Mouse (Mus musculus) kidney, embryonic 16.5 days (tissue): ENCODE measurements around the gene Kat6b. TPM values are rescaled to one million over a fixed set of nuclear protein-coding genes. Genes with fewer than 3 reads are reported as not detected.
"Not testable (repeated sequence)": the region's sequence is repeated elsewhere in the genome, so short reads cannot be mapped to it uniquely, and the experiment has no call there.

Experiments used
- ATAC-seq: fragments of 200-750 bp; cut with Nextera tagmentation; 2 replicates; pipeline ENCODE4 v1.8.0; 2017; ENCODE audit warnings: moderate TSS enrichment; ENCODE audit not compliant: low FRiP score, low TSS enrichment
- H3K27ac ChIP-seq: fragments of 300-500 bp; sonication (generic); 2 replicates; pipeline ENCODE4 v1.5.1; 2014; ENCODE audit warnings: low read length
- H3K27me3 ChIP-seq: fragments of 300-500 bp; sonication (generic); 2 replicates; pipeline ENCODE4 v1.6.1; 2014; ENCODE audit warnings: low read length, control low read depth, mixed read lengths; ENCODE audit not compliant: insufficient read depth
- H3K36me3 ChIP-seq: fragments of 300-500 bp; sonication (generic); 2 replicates; pipeline ENCODE4 v1.6.1; 2014; ENCODE audit warnings: low read length, control low read depth, mixed read lengths; ENCODE audit not compliant: insufficient read depth
- H3K4me1 ChIP-seq: fragments of 300-500 bp; sonication (generic); 2 replicates; pipeline ENCODE4 v1.6.1; 2014; ENCODE audit warnings: low read length, control low read depth, mixed read lengths; ENCODE audit not compliant: insufficient read depth
- H3K4me2 ChIP-seq: fragments of 300-500 bp; sonication (generic); replicated peaks from 2 replicates; pipeline ENCODE4 v1.6.1; 2014; ENCODE audit warnings: low read depth, low read length
- H3K4me3 ChIP-seq: fragments of 300-500 bp; sonication (generic); 2 replicates; pipeline ENCODE4 v1.5.1; 2014; ENCODE audit warnings: mild to moderate bottlenecking, low read length
- H3K9ac ChIP-seq: fragments of 300-500 bp; sonication (generic); replicated peaks from 2 replicates; pipeline ENCODE4 v1.6.1; 2014; ENCODE audit warnings: low read length
- H3K9me3 ChIP-seq: fragments of 300-500 bp; sonication (generic); 2 replicates; pipeline ENCODE4 v1.6.1; 2016; ENCODE audit warnings: low read length, control low read depth
- WGBS: fragments of 180-500 bp; shearing (Covaris S2); extraction: QIAGEN DNeasy Blood & Tissue Kit; methylation state at CpG from one replicate; pipeline ENCODE4 v1.1.7; 2014; 5-methylcytosine and 5-hydroxymethylcytosine counted together
- polyA plus RNA-seq: library from polyadenylated mRNA; unstranded; fragments of >200 nt; fragmentation: Nextera tagmentation; extraction: Ambion mirVana; gene quantifications from 2 replicates; pipeline ENCODE4 v1.2.1, GENCODE M21; 2015

The Kat6b gene
- polyA plus RNA-seq, 1 experiment from 2014 or later = 12.0 TPM

GRCm38 (mm10) chr14:21456526-21456925 is 24.7 kb upstream of the Kat6b start:
- Histone ChIP-seq H3K4me3 (no peak overlapping the region), H3K4me1 (no peaks in the 10 kb centered on the region), H3K9ac (no peak overlapping the region), H3K27me3 (no peaks in the 10 kb centered on the region), H3K36me3 (no peaks in the 10 kb centered on the region), H3K4me2 (no peak overlapping the region), H3K27ac (no peak overlapping the region), H3K9me3 (no peaks in the 10 kb centered on the region)
- no peak for ATAC-seq

DNA sequence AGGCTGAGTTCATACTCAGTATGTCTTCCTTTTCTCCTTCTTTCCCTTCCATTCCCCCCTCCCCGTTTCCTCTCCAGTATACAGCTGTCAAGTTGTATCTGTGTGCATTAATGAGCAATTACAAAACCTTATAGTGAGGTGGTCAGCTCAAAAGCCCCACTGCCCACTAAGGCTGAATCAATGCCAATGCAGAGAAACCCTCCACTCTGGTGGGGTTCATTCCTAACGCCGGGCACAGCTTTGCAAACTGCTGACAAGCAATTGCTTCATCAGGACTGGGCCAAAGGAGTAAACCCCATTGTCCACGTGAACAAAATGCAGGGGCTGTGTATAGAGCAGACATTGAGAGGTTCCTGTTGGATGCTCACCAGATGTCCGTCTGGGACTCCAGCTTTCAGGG is 23.4 kb upstream of the Kat6b start:
- WGBS = 83% methylated on average over 5 of the region's 5 CpGs
- ATAC-seq = no peak

DNA sequence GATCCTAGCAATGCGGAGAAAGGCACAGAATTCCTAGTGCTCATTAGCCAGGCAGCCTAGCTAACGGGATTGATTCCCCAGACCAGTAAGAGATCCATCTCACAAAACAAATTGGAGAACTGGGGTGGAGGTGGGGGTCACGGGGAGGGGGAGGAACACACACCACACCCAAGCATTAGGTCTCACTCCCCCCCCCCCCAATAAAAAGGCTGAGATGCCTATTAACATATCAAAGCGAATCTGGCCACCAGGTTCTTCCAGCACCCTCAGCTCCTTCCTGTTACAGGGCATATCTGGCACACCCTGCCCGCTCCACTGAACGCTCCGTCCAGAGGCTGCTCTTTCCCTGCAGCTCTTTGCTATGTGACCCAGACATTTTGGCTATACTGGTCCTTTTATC is 22.5 kb upstream of the Kat6b start:
- ATAC-seq = no peak
- WGBS = 61% methylated on average over 7 of the region's 7 CpGs

More for the DNA sequence above, 23.4 kb upstream of the Kat6b start:
- Histone ChIP-seq H3K36me3 (no peaks in the 10 kb centered on the region), H3K27ac (no peak overlapping the region), H3K9me3 (no peaks in the 10 kb centered on the region), H3K4me2 (no peak overlapping the region), H3K4me1 (0 out of 2 replicates have a peak, but pooled peaks cover 4% of the 10 kb centered on the region), H3K9ac (no peak overlapping the region), H3K4me3 (no peak overlapping the region), H3K27me3 (no peaks in the 10 kb centered on the region)

GRCm38 (mm10) chr14:21459163-21459562 is 22.1 kb upstream of the Kat6b start:
- Histone ChIP-seq H3K27ac (no peak overlapping the region), H3K4me3 (no peak overlapping the region), H3K4me2 (no peak overlapping the region), H3K36me3 (no peaks in the 10 kb centered on the region), H3K4me1 (0 out of 2 replicates have a peak, but pooled peaks cover 4% of the 10 kb centered on the region), H3K27me3 (no peaks in the 10 kb centered on the region), H3K9ac (no peak overlapping the region), H3K9me3 (no peaks in the 10 kb centered on the region)
- 77% methylated on average over 4 of the region's 4 CpGs for WGBS
- ATAC-seq = no peak

More for the DNA sequence above, 22.5 kb upstream of the Kat6b start:
- no peaks in the 10 kb centered on the region for H3K9me3 ChIP-seq
- H3K4me3 ChIP-seq = no peak overlapping the region
- no peaks in the 10 kb centered on the region for H3K36me3 ChIP-seq
- no peak overlapping the region for H3K4me2 ChIP-seq
- no peak overlapping the region for H3K9ac ChIP-seq
- H3K4me1 ChIP-seq = 0 out of 2 replicates have a peak, but pooled peaks cover 4% of the 10 kb centered on the region
- no peak overlapping the region for H3K27ac ChIP-seq
- no peaks in the 10 kb centered on the region for H3K27me3 ChIP-seq

DNA sequence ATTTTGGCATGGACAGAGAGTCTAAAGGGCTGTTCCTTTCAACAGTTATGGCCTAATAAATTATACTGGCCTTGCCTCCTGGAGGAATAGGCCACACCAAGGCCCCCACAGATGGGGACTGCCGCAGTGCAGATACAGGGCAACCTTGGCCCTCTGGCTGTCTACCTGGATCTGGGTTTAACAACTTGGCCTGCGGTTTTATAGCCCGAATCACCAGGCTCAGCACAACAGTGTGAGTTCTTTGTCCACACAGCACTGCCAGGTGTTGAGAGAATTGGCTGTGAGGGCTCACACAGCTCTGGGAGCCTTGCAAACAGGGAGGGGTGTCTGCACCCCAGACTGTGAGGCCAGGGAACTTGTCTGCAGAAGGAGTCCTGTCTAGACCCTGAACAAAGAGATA is 18.8 kb upstream of the Kat6b start:
- Histone ChIP-seq H3K27ac (no peak overlapping the region), H3K27me3 (no peaks in the 10 kb centered on the region), H3K4me2 (no peak overlapping the region), H3K9ac (no peak overlapping the region), H3K36me3 (no peaks in the 10 kb centered on the region), H3K9me3 (no peaks in the 10 kb centered on the region), H3K4me3 (no peak overlapping the region), H3K4me1 (0 out of 2 replicates have a peak, but pooled peaks cover 4% of the 10 kb centered on the region)
- 0 out of 2 replicates have a peak, but pooled peaks have one; percentile 19 for ATAC-seq
- 27% methylated on average over 3 of the region's 3 CpGs for WGBS

DNA sequence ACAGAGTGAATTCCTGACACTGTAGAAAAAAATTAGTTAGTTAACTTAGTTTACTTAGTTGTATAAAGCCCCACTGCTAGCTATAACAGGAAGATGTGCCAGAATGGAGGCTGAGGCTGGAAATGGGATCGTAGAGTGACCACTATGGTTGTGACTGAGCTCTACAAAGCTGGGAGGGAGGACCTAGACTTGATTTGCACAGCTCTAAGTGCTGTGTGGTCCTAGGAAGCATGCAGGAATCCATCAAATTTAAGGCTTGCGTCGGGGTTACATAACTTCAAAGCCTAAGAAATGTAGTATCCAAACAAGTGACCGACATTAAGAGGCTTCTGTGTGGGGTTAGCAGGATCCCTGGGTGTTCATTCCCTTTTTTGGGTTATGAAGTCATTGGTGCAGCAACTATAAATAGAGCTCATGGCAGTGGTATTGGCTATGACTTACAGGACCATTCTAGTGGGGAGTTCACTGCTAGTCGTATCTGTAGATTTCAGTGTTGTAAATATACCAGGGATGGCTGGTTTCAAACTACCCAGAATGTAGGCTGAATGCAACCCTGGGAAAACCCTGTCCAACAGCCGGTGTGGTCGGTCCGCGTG is 18.0 kb upstream of the Kat6b start:
- no peaks in the 10 kb centered on the region for H3K36me3 ChIP-seq
- no peaks in the 10 kb centered on the region for H3K27me3 ChIP-seq
- WGBS = 55% methylated on average over 9 of the region's 9 CpGs
- H3K27ac ChIP-seq = no peak overlapping the region
- peak; percentile 76 for ATAC-seq
- no peak overlapping the region for H3K9ac ChIP-seq
- H3K4me3 ChIP-seq = no peak overlapping the region
- H3K4me1 ChIP-seq = 0 out of 2 replicates have a peak, but pooled peaks cover 4% of the 10 kb centered on the region
- no peak overlapping the region for H3K4me2 ChIP-seq
- no peaks in the 10 kb centered on the region for H3K9me3 ChIP-seq

DNA sequence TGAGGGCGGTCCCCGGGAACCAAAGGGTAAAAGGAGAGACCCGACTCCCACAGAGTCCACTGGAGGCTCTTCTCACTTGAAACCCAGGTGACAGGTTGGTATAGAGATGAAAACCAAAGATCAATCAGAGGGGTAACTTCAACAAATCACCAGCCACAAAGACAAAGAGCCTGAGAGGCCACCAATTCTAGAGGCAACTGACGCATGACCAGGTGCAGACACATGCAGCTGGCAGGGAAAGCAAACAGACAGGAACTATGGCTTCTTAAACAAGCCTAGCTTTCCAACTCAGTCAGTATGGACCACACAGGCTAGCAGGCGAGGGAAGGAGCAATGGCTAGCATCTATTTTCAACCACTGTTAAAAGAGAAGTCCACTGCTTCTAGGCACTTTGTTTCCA is 10.8 kb upstream of the Kat6b start:
- WGBS = 75% methylated on average over 5 of the region's 5 CpGs
- no peaks in the 10 kb centered on the region for H3K4me1 ChIP-seq
- no peaks in the 10 kb centered on the region for H3K36me3 ChIP-seq
- no peak overlapping the region for H3K4me2 ChIP-seq
- no peak for ATAC-seq
- no peaks in the 10 kb centered on the region for H3K9me3 ChIP-seq
- no peaks in the 10 kb centered on the region for H3K27me3 ChIP-seq
- H3K4me3 ChIP-seq = no peak overlapping the region
- no peak overlapping the region for H3K9ac ChIP-seq
- H3K27ac ChIP-seq = no peak overlapping the region

- Histone ChIP-seq H3K4me2 (no peak overlapping the region), H3K4me1 (no peaks in the 10 kb centered on the region), H3K36me3 (no peaks in the 10 kb centered on the region), H3K27ac (no peak overlapping the region), H3K27me3 (no peaks in the 10 kb centered on the region), H3K9ac (no peak overlapping the region), H3K4me3 (no peak overlapping the region), H3K9me3 (no peaks in the 10 kb centered on the region)
- 91% methylated on average over 2 of the region's 2 CpGs for WGBS
- ATAC-seq = no peak
Measured at GRCm38 (mm10) chr14:21471975-21472374, 9.3 kb upstream of the Kat6b start.

- not testable (repeated sequence) for H3K36me3 ChIP-seq, H3K9me3 ChIP-seq, H3K27ac ChIP-seq, H3K4me2 ChIP-seq, H3K4me1 ChIP-seq, H3K9ac ChIP-seq, ATAC-seq, H3K4me3 ChIP-seq, H3K27me3 ChIP-seq
- WGBS = 88% methylated on average over 4 of the region's 4 CpGs
Measured at GRCm38 (mm10) chr14:21474593-21475132, 6.6 kb upstream of the Kat6b start.

GRCm38 (mm10) chr14:21477181-21477580 is 4.1 kb upstream of the Kat6b start:
- Histone ChIP-seq H3K27me3 (no peaks in the 10 kb centered on the region), H3K4me2 (no peak overlapping the region), H3K4me3 (no peak overlapping the region), H3K4me1 (no peaks in the 10 kb centered on the region), H3K9ac (no peak overlapping the region), H3K36me3 (no peaks in the 10 kb centered on the region), H3K9me3 (no peaks in the 10 kb centered on the region), H3K27ac (no peak overlapping the region)
- ATAC-seq = no peak
- WGBS = 87% methylated on average over 2 of the region's 2 CpGs
